ENCODE assay signal across 14 mouse cellular contexts in the genomic region with DNA sequence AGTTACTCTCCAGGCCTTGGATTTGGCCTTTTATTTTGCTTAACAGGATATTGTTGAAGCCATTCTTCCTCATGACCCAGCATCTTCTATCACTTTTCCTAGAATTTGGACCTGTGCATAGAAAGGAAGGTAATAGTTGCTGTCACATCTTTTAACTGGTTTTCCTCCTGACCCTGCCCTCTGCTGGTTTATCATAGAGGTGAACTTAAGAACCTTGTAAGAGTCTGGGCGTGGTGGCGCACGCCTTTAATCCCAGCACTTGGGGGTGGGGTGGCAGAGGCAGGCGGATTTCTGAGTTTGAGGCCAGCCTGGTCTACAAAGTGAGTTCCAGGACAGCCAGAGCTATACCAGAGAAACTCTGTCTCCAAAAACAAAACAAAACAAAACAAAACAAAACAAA. TPM values are rescaled to one million over a fixed set of nuclear protein-coding genes. Genes with fewer than 3 reads are reported as not detected.
A peak's percentile ranks its signal among the peaks of the same experiment; 100 is the strongest.
DNase-seq lines count a peak whose midpoint lies in the region; ATAC-seq and TF ChIP-seq lines count a peak whose summit lies in the region.
"Had no signal": no experiment of that assay in that cellular context is flagged by ENCODE, and none has a peak within 500 bp of the region (broad histone marks: within the 10 kb centered on the region; RNA-seq: fewer than 3 reads in every experiment).

No protein-coding gene starts in this region.

- no peaks in the 10 kb centered on the region for H3K36me3 ChIP-seq in lung, postnatal 0 days (ENCODE audit: insufficient read depth, low read length)
- H3K36me3 ChIP-seq in liver, embryonic 14.5 days (replicated peaks; ENCODE audit: control insufficient read depth, insufficient read depth, low read depth) = peaks cover 2% of the 10 kb centered on the region; the same call in 1 of the 2 replicates

- no peak overlapping the region for H3K4me2 ChIP-seq in lung, postnatal 0 days (replicated peaks; ENCODE audit: low read depth, low read length)
- H3K4me2 ChIP-seq in liver, embryonic 14.5 days (ENCODE audit: low read depth) = peak overlapping the region; percentile 28; the same call in 1 of the 2 replicates

- WGBS in lung, postnatal 0 days = 83% methylated on average over 4 of the region's 4 CpGs
- 42% methylated on average over 4 of the region's 4 CpGs for WGBS in liver, embryonic 14.5 days (ENCODE audit: insufficient replicate concordance)

- no peak overlapping the region for H3K4me3 ChIP-seq in lung, postnatal 0 days (ENCODE audit: low read depth, low read length)
- H3K4me3 ChIP-seq in liver, embryonic 14.5 days (ENCODE audit: insufficient read depth in 1 of 2, low read depth in 2 of 2, low read length in 2 of 2) = no peak overlapping the region
- H3K4me3 ChIP-seq: midbrain, embryonic 10.5 days had no signal

- no peaks in the 10 kb centered on the region for H3K9me3 ChIP-seq in lung, postnatal 0 days (ENCODE audit: low read length)
- H3K9me3 ChIP-seq in liver, embryonic 14.5 days (ENCODE audit: control insufficient read depth, low read length) = no peaks in the 10 kb centered on the region
- H3K9me3 ChIP-seq: midbrain, embryonic 10.5 days had no signal

- peaks cover 43% of the 10 kb centered on the region for H3K4me1 ChIP-seq in lung, postnatal 0 days (ENCODE audit: insufficient read depth, low read depth, low read length)
- peaks cover 67 to 76% of the 10 kb centered on the region in 2 experiments for H3K4me1 ChIP-seq in liver, embryonic 14.5 days (replicated peaks; ENCODE audit: control insufficient read depth in 2 of 2, insufficient read depth in 2 of 2, low read length in 1 of 2)

- no peaks in the 10 kb centered on the region for H3K27me3 ChIP-seq in lung, postnatal 0 days (replicated peaks; ENCODE audit: insufficient read depth, low read length)
- H3K27me3 ChIP-seq in liver, embryonic 14.5 days (ENCODE audit: control insufficient read depth, insufficient read depth, low read length) = no peaks in the 10 kb centered on the region

- TF ChIP-seq CTCF in lung, postnatal 0 days (IDR thresholded peaks at IDR 0.05) = 0 out of 2 replicates have a peak, but pooled peaks have one; percentile 20
- peak; percentile 57 for TF ChIP-seq CTCF in liver, embryonic 14.5 days (IDR thresholded peaks at IDR 0.05; ENCODE audit: low read depth)

- TF ChIP-seq EP300 in lung, postnatal 0 days (IDR thresholded peaks at IDR 0.05) = no peak
- TF ChIP-seq EP300 in liver, embryonic 14.5 days (IDR thresholded peaks at IDR 0.05; ENCODE audit: low read depth) = no peak

- H3K27ac ChIP-seq in lung, postnatal 0 days (ENCODE audit: low read length) = no peak overlapping the region
- H3K27ac ChIP-seq in liver, embryonic 14.5 days = peak overlapping the region; percentile 34
- H3K27ac ChIP-seq: midbrain, embryonic 10.5 days had no signal

- H3K9ac ChIP-seq in lung, postnatal 0 days (replicated peaks; ENCODE audit: low read depth) = no peak overlapping the region
- peak overlapping the region; percentile 2; the same call in 1 of the 2 replicates for H3K9ac ChIP-seq in liver, embryonic 14.5 days (replicated peaks)

- no peak for DNase-seq in lung, postnatal 0 days (ENCODE audit: low spot score)
- DNase-seq in lung, adult 18-20 months = no peak
- DNase-seq in ZHBTc4 (ENCODE audit: low read depth, low spot score) = peak; percentile 74
- DNase-seq in liver, embryonic 14.5 days (ENCODE audit: low read depth in 3 of 3, low spot score in 3 of 3) = peak in 1 of 3 experiments; percentile 68
- peak; percentile 22 for DNase-seq in thymus, postnatal 25 days
- DNase-seq in ovary, postnatal 10 days (ENCODE audit: low spot score) = no peak
- no peak for DNase-seq in layer of hippocampus, postnatal 14 days (ENCODE audit: low spot score in 2 of 2)
- no peak for DNase-seq in retina, postnatal 1 day
- DNase-seq: cerebellum, adult 11-12 months; heart, adult 11 months; layer of hippocampus, adult 9-11 months; left cerebral cortex, postnatal 4 days; right cerebral cortex, postnatal 14 days had no signal

- no peak for ATAC-seq in lung, postnatal 0 days
- ATAC-seq in liver, embryonic 14.5 days (ENCODE audit: insufficient read depth) = peak; percentile 61; the same call in 1 of the 2 replicates

RNA-seq across cellular contexts. Expression of a gene that starts 9.8 kb away (rescaled TPM):
- polyA plus RNA-seq in lung, postnatal 0 days (2015; fragmentation: Nextera tagmentation; extraction: Ambion mirVana) = 10.3 and 11.6 TPM in 2 replicates
- polyA plus RNA-seq in liver, embryonic 14.5 days (2012; rRNA removed) = 21.1 and 25.5 TPM in 2 replicates
- polyA plus RNA-seq in liver, embryonic 14.5 days (2014; fragmentation: Nextera tagmentation; extraction: Ambion mirVana) = 15.8 and 19.0 TPM in 2 replicates
- total RNA-seq in layer of hippocampus, postnatal 14 days (2021) = 10 to 100 TPM; 86.6 to 93.6 TPM

Comparison
In these comparisons a context has a peak if more than half of its experiments do, and no peak if none do; other contexts are left out.
1. DNase-seq: peak in ZHBTc4 (single experiment) and thymus, postnatal 25 days (single experiment); none in lung, postnatal 0 days (single experiment), lung, adult 18-20 months (0 of 2), ovary, postnatal 10 days (single experiment), layer of hippocampus, postnatal 14 days (0 of 2) and retina, postnatal 1 day (single experiment).